Mouse (Mus musculus) heart, adult 8-10 months (tissue): ENCODE results near the gene Npepl1. TPM values are rescaled to one million over a fixed set of nuclear protein-coding genes. Genes with fewer than 3 reads are reported as not detected.

Source experiments
- total RNA-seq, 4 experiments: library from RNA; stranded (reverse); gene quantifications; 2 replicates each; pipeline ENCODE4 v1.2.4; 2022

The Npepl1 gene
- total RNA-seq, 4 experiments from 2014 or later, result 75.9 to 81.5 (median 77.7) TPM

Other genes starting within 250 kb of the Npepl1 start
- 10 to 100 TPM; 17.0 to 21.3 (median 18.8) TPM for gene Stx16, start 34.0 kb upstream of the Npepl1 start, total RNA-seq
- 1,000 to 10,000 TPM; 1,172 to 1,307 (median 1,221) TPM for gene Gnas, start 174.0 kb downstream of the Npepl1 start, total RNA-seq
- gene Gm20721, start 236.4 kb downstream of the Npepl1 start, total RNA-seq, result 1 to 10 TPM; 1.3 to 1.7 (median 1.5) TPM